Mouse (Mus musculus): ENCODE data around the gene Acat2. TPM values are rescaled to one million over a fixed set of nuclear protein-coding genes. Genes with fewer than 3 reads are reported as not detected.
"Not testable (repeated sequence)": the region's sequence is repeated elsewhere in the genome, so short reads cannot be mapped to it uniquely, and the experiment has no call there.

The Acat2 gene
- polyA plus RNA-seq, 1 experiment, result 85.2 TPM

DNA sequence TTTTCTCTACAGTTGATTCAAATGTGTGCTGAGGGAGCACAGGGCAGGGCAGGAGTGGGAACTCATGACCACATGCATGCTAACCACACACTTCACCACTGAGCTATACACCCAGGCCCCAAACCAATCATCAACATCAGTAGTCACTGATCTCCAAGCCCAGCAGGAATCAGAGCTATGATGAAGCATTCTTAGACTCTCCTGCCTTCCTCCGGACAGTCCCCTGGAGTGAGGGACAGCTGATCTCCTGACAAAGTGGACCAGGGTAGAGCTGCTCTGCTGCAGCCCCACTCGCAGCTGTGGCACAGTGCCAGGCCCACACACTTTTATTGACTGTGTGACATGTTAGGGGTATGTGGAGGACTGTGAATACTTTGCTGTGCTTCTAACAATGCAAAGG, 1.2 kb downstream of the Acat2 start:
- DNase-seq (ENCODE audit: low read depth), result not testable (repeated sequence)

DNA sequence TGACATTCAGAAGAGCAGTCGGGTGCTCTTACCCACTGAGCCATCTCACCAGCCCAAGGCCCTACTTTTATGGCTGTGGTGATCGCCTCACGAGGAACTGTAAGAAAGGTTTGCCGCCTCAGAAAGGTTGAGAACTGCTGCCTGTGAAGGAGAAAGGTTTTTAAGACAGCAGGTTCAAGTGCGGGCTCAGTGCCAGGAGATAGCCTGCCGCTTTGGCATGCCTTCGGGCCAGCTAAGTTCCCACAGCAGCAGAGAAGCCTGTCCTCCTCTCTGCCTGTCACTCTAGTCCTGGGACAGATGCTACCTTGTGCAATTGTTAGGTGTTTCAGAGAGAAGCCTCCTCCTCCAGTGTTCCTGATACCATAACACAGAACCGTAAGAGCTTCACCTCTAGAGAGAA, 3.9 kb downstream of the Acat2 start:
- no peak for DNase-seq (ENCODE audit: low read depth)

DNA sequence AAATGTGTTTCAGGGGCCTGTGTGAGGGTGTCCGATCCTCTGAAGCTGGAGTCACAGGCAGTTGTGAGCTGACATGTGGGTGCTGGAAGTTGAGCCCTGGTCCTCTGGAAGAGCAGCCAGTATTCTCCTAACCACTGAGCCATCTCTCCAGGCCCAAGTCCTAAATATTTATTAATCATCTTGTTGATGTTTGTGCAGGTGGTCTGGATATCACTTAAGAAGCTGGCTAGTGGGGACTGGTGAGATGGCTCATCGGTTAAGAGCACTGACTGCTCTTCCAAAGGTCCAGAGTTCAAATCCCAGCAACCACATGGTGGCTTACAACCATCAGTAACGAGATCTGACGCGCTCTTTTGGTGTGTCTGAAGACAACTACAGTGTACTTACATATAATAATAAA, 10.9 kb downstream of the Acat2 start:
- DNase-seq (ENCODE audit: low read depth), result no peak

DNA sequence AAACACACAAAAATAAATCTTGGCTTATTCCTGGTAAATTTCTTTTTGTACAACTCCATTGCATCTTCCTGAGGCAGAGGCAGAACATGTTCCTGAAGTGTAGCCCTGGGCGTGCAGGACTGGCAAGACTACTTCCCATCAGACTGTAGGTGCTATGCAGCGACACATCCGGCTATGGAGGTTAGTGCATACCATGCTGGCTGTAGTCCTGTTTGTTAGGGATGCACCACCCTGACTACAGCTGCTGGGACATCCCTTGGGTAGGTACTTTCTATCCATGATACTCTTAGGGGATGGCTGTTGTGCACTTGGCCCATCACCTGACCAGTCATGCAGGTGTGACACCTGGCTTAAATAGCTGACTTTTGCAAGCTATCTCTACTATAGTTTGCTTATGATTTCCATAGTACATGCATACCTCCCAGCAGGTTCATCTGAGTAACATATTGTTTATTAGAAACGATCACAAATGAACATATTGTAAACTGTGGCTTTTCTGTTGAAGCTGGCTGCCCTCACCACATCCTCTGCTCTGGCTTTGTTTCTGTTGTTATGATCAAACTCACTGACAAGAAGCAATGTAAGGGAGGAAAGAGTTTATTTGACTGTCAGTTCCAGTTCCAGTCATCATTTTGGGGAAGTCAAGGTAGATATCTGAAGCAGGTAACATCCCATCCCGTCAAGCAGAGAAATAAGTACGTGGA, 17.9 kb downstream of the Acat2 start:
- no peak for DNase-seq (ENCODE audit: low read depth)

DNA sequence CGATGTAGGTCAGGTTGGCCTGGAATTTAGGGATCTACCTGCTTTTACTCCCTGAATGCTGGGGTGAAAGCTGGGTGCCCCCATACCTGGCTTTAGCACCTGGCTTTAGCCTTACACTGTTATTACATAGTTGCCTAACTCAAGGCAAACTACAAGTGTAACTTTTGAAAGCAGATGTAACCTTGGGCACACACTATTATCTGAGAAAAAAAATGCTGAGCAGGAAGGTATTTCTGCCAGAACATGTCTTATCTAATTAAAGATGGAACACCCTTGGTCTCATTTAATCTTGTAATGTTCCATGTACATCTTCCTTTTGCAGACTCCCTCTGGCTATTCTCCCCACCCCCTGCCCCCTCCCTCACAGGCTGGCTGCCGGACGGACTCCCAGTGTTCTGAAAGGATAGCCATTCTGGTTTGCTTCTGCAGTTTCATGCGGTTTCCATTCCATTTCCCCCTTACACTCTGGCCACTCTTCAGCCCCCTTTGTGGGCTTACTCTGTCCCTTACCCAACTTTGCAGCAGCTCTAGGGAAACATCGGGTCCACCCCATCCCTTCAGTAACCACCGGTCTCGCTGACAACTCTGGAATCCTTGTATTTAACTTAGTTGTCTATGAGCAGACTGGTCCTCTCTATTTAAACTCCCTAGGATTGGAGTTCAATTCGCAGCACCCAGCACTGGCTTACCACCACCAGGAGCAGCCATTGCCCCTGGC, 18.8 kb downstream of the Acat2 start:
- DNase-seq (ENCODE audit: low read depth), result no peak

DNA sequence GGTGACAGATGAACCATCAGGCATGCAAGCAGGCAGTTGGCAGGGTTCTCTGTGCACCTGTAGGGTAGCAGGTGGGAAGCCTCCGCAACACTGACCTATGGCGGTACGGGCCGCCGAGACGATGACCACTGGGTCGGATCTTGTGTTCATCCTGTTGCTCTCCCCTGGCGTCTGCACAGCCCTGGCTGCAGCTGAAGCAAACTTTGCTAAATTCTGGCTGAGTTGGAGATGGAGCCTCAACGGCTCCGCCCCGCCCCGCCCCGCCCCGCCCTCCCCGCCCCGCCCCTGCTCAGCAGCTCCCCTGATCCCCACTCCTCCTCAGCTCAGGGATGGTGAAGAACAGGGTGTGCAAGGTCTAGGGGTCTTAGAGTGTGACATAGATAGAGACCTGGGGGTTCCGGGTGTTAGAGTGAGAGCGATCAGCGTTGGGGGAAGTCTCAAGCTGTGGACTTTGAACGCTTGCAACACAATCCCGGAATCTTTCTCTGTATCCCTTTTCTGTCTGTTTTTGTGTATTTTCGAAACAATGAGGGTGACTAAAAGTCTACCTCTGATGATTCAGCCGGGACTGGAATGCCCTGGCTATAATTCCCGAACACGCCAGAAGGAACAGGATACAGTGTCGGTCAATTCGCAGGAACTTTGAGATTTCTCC, 20.3 kb downstream of the Acat2 start, which contains the start of gene Acat3:
Gene Acat3 (minus strand): TSS at position 450 of the 655 bp plus-strand sequence.
- no peak for DNase-seq (ENCODE audit: low read depth)

DNA sequence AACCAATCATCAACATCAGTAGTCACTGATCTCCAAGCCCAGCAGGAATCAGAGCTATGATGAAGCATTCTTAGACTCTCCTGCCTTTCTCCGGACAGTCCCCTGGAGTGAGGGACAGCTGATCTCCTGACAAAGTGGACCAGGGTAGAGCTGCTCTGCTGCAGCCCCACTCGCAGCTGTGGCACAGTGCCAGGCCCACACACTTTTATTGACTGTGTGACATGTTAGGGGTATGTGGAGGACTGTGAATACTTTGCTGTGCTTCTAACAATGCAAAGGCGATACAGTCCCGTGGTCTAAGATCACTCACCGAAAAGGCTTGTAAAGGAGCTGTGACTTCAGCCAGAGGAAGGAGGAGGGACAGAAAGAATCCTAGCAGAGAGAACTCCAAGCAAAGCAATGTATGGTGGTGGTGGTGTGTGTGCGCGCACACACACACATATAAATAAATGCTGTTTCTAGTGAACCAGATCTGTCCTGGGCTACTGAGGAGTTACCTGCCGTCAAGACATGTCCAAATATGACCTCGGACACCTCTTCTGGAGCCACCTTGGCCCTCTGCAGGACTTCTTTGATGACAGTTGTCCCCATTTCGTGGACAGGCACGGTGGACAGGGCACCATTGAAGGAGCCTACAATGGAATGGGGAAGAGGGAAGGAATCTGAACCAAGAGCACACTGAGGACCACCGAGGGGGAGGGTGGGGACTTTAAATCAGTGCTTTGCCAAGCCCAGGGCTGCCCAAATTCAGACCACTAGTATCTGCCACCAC, 21.0 kb downstream of the Acat2 start:
- not testable (repeated sequence) for DNase-seq (ENCODE audit: low read depth)

DNA sequence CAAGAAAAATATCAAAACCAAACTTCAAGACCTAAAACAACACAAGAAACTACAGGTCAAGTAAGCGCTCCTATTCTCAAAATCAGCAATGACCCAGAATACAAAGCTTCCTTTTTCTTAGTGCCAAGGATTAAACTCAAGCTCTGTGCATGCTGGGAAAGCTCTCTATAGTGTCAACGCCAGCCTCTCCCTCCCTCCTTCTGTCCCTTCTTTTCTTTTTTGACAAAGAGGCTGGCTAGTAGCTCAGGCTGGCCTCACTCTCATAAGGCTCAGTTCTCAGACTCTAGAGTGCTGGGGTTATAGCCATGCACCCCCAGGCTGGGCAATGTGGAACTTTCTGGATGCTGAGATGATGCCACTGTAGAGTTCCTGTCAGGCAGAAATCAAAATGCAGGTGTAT, 22.5 kb downstream of the Acat2 start:
- DNase-seq (ENCODE audit: low read depth), result no peak

DNA sequence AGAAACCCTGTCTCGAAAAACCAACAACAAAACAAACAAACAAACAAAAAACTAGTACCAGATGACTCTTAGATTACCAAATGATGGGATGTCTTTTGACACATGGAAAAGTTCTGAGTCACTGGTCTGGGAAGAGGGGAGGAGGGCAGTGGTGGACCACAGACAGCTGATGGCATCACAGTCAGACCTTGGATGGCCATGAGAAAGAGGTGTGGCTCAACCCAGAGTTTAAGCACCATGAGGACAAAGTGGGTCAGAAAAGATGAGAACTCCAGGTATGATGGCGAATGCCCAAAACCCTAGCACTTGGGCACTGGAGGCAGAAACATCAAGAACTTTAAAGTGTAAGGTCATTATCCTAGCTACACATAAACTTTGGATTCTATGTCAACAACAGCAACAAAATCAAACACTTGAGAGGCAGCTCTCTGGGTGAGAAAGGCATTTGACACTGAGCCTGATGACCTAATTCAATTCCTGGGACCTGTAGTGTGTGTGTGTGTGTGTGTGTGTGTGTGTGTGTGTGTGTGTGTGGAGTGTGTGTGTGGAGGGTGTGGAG, 23.1 kb downstream of the Acat2 start:
- no peak for DNase-seq (ENCODE audit: low read depth)

DNA sequence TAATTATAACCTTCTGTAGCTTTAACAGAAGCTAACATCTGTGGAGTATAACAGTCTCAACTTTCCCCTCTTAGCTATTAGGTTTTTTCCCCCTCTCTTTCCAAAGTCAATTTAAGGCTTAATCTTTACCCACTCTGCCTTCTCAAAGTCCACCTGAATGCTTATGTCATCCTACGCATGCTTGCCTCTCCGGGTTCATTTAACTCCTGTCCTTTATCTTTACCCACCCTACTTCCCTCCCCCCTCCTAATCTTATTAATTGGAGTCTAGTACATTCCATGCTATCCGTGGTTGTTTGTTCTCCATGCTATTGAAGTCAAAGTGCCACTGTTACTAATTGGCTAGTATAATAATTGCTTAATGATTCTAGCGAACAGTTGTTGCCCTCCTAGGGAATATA, 24.8 kb downstream of the Acat2 start:
- DNase-seq (ENCODE audit: low read depth), result no peak

DNA sequence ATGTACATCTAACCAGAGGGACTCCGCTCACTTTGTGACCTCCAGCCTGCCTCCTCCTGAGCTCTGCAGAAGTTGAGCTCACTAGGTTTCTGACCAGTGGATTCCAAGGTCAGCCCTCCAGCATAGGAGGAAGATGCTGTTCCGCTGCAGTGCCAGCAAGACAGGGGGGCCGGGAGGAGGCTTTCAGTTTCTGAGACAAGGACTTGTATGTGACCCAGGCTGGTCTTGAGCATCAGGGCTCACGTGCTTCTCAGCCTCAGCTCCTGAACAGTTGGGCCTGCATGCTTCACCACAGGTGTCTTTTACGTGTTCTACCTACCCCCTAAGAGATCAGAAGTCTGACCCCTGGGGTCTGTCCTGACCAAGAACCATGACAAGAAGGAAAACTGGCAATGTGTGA, 29.0 kb downstream of the Acat2 start:
- DNase-seq (ENCODE audit: low read depth), result not testable (repeated sequence)

DNA sequence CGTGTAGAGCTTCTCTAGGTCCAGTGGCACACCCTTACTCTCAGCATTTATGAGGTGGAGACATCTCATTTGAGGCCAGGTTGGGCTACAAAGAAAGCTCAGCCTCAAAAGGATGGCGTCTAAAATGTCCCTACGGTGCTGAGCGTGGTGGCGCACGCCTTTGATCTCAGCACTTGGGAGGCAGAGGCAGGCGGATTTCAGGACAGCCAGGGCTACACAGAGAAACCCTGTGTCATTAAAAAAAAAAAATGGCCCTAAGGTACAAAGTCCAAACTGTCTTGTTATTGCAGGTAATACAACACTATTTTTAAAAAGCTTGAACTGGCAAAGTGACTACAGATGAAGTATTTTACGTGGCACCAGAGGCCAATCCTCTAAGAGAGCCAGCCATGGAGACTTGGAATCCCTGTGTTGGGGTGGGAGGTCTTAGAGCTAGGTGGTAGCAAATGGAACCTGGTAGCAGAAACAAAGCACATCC, 34.8 kb downstream of the Acat2 start:
- DNase-seq (ENCODE audit: low read depth), result no peak

DNA sequence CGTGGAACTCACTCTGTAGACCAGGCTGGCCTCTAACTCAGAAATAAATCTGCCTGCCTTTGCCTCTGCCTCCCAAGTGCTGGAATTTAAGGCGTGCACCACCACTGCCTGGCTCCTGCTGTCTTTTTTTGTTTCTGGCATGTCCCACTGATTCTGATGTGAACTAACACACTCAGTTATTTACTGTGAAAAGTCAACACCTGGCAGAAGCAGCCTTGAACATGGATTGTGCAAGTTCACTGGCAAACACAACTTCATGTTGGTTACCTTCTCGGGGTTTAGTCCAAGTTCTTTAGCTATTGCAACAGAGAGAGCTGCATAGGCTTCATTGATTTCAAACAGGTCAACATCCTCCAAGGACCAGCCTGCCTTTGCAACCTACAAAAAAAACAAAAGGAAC, 35.5 kb downstream of the Acat2 start:
- peak; percentile 42 for DNase-seq (ENCODE audit: low read depth)

DNA sequence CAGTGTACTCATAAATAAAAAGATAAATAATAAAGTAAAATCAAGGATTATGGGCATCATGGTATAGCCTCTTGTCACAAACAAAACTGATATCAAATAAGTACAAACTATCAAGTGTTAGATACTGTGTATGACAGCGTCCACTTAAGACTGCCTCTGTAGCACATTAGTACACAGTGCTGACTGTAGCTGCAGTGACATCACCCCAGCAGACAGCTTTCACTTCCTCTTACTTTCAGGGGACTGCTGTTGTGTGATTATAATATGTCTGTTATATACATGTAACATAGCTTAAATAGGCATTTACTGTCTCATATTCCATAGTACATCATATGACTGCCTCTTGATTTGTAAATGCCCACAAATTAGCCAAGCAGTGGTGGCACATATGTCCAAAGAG, 39.5 kb downstream of the Acat2 start:
- DNase-seq (ENCODE audit: low read depth), result no peak

DNA sequence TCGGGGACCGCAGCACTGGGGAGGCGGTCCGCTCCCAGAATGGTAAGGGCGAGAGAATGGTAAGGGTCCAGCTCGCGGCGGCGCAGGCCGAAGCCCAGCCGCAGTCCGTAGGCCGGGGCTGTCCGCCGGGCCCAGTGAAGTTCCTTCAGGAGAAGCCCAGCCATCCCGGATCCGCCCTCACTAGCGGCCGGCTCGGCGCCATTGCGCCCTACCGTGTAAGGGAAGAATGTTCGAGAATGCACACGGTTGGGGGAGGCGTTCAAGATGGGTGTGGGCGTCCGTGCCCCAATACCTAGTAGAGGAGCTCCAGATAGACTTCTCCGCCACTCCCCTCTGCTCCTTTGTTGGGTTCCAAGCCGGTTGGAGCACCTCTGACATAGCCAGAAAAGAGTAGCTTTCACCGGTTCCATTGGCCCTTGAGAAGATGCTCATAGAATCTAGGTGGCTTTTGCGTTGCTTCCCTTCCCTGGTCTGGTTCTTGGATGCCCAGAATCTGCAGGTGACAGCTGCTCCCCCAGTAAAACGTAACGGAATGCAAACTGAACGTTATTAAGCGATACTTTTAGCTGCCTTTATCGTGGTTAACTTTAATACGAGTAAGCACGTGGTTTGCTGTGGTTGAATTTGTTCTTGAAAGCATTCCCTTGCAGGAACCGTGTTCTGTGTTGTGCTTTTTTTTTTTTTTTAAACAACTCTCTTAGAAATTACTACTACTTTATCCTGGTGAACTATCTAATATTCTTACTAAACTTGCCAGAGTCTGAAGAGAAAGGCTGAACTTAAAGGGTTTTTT, 43.8 kb downstream of the Acat2 start:
- no peak for DNase-seq (ENCODE audit: low read depth)

DNA sequence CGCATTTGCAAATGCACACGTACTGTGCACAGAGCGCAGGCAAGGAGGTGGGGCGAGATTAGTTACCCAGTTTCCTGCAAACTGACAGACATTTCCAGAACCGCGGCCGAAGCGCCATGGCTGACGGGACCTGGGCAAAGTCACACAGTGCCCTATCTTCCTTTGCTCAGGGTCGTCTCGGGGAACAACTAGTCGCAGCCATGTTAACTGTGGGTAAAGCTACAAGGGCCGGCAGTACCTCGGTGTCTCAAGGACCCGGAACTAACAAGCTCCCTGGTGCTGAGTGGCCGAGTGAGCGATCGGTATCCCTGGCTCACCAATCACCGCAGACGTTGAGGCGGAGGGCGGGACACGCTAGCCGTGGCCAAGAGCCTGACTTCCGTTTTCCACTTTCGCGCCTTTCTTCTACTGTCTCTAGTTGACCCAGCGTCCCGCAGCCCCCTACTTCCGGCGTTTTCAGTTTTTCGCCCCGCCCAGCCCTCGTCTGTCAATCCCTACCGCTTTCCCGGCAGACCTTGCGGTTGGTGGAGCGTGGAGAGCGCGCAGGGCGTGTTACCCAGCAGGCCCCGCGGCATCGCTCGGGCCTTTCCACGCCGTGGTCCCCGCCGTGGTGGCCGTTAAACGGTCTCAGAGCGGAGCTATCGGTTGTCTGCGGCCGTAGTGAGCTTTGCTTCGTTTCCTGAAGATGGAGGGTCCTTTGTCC, 44.5 kb downstream of the Acat2 start, which contains the start of gene Mrpl18:
Gene Mrpl18 (minus strand): TSS at position 465 of the 703 bp plus-strand sequence.
- DNase-seq (ENCODE audit: low read depth), result peak; percentile 90

DNA sequence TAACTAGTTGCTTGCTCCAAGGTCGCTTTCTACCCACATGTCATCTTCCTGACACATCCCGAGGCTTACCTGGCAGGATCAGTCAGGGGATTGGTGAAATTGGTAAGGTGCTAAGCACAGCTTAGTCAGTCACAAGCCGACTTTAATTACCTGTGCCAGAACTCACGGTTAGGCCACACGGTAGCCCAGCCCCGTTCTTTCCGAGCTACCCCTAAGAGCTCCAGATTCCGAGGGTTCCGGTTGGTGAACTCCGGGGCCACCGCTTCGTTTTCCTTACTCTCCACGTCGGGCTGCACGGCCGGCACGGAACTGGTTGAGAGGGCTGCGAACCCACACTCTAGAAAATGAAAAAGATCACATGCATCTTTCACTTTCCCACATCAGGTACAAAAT, 45.1 kb downstream of the Acat2 start, which contains the start of gene Tcp1:
Gene Tcp1 (plus strand): TSS at position 214 of the 393 bp plus-strand sequence.
- DNase-seq (ENCODE audit: low read depth), result no peak

DNA sequence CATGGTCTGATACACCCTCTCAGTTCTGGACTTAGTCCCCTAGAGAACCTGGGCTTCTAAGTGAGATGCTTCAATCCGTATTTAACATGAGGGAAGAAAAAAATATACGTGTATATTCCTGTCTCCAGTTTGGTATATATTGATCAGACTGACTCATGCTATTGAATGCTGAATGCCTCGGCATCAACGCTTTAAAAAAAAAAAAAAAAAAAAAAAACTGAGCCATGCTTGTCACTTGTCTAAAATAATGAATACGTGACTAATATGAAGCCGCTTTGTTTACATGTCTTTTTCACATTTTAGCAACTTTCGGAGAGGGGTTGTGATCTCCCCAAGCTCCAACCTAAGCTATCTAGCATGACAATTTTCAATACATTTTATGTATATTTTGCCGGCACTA, 50.2 kb downstream of the Acat2 start:
- DNase-seq (ENCODE audit: low read depth), result no peak

DNA sequence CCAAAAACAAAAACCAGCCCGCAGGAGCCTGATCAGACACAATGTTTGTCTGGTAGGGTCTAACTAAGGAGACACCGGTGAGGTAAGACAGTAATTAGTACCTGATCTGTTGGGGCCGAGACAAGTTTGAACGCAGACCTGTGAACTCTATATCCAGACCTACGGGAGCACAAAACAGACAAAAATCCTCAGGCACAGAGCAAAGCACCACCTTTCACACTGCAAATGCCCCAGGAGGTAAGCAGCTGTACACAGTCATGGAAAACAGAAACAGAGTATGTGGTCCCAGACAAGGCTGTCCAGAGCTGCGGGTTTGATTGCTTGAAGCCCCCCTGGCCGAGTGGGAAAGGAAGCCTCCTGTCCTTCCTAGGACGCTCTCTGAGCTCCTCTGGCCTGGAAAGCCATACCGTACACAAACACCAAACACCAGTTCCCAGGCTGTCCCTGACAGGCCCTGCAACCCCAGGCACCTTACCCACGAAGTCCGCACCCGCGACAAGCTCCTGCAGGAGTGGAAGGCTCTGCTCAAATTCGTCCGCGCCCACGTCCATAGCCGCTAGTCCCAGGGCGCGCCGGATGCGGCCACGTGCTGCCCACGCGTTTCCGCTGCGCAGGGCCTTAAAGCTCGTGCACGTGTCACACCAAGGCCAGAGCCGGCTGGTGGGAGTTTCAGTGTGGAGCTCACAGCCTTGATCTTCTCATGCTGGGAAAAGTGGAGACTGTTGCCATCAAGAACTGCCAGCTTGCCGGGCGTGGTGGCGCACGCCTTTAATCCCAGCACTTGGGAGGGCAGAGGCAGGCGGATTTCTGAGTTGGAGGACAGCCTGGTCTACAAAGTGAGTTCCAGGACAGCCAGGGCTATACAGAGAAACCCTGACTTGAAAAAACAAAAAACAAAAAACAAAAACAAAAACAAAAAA, 50.9 kb downstream of the Acat2 start, which contains the start of gene Pnldc1:
Gene Pnldc1 (minus strand): TSS at position 870 of the 920 bp plus-strand sequence.
- DNase-seq (ENCODE audit: low read depth), result no peak
